Mouse (Mus musculus) lung, adult 18-20 months (tissue): ENCODE measurements around the gene Prf1.

Source experiments
- DNase-seq, 2 experiments: peaks; one replicate each; pipeline ENCODE4 v3.0.0; 2022; ENCODE audit warnings: mixed read lengths in 2 of 2

Prf1 gene

DNA sequence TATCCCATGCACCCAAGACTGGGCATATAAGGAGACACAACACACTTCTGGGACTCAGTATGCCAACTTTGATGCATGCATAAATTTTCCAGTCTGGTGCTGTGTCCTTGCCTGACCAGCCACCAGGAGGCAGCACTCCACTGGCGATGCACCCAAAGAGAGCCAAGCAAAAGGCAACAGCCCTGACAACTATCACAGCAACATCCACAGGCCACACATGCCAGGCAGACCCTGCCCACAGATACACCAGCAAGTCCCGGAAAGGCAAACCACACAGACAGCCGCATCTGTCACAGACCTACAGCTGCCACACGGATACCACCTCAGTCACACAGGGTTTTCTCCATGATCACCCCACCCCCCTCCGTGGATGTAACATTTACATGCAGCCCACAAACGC is 43.9 kb downstream of the Prf1 start:
- peak; percentile 55 to 65 for DNase-seq

DNA sequence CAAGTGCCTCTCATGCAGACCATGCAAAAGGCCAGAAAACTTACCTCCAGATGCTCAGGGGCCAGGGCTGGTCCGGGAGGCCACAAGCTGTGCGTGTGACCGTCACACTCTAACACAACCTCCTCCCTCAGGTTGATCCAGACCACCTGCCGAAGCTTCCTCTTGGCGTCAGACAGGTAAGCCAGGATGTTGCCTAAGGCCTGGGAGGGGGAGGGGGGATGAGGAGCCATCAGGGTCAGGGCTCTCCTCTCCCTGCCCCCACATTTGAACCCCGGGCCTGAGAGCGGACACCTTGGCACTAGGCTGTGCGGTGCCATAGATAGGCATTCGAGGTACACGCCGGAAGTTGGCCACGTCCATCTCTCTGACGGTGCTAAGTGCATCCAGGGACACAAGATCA is 45.1 kb downstream of the Prf1 start:
- no peak for DNase-seq

DNA sequence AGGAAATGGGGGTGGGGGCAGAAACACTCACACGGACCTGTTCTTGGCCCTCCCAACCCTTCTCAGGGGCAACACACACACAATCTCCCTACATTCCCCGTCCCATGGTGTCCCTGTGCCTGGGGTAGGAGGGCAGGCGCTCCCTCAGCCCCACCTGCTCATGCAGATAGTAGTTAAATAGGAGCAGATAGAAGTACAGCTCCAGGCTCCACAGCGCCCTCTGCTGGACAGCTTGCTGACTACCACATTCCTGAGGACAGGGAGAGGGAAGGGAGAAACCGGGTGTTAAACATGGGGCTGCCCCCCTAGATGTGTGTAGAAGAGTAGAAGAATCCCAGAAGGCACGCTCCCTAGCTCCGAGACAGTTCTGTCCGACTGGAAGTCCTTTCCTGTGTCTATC is 46.3 kb downstream of the Prf1 start:
- peak; percentile 39 to 53 for DNase-seq

DNA sequence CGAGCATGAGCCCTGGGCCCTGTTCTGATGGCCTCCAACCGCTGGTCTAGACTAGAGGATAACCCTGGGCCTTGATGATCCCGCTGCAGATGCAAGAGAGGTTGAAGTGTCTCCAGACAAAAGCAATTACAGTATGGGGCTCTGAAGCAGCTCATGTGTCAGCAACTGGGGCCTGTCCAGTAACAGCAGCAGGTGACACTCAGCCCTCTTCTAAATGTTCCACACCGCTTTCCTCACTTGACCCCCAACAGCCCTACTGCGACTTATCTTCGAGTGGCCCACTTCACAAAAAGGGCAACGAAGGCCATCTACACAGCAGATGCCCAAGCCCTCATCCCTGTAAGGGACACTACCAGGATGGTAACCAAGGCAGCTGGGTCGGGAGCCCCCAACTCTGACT is 47.5 kb downstream of the Prf1 start:
- DNase-seq, result no peak

DNA sequence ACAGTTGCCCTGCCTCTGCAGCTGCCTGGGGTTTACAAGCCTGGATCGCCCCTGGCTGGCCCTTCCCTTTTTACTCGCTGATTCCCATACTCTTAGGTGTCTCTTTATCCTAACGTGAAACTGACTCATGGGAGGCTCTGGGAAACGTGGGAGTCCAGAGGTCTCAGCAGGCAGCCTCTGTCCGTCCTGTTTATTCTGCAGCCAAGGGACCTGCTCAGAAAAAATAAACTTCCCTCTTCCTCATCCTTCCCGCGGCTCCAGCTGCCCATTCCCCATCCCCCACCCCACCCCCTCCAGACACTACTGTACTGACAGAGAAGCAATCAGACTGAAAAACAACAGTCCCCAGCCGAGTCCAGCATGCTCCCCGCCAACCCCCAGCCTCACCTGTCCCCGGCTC is 48.7 kb downstream of the Prf1 start:
- DNase-seq, result peak in 1 of 2 experiments; percentile 32

DNA sequence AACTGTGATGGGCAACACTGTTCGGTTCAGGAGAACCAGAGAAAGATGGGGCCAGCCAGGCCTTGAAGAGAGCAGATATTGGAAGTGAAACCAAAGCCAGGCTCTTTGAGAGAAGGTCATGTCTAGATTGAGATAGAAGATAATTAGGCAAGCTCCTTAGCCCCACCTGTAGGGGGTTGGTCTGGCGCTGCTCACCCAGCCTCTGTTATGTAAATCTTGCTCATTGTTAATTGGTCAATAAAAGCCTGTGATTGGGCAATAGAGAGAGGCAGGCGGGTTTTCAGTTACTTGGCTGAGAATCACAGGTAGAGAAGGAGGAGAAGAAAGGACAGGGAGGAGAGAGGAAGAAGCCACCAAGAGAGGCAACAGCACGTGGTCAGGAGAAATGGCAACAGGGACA is 53.6 kb downstream of the Prf1 start:
- no peak for DNase-seq
